Mouse (Mus musculus) stomach, postnatal 0 days (tissue): ENCODE data around the gene Dctpp1.

ENCODE experiments used
- CTCF ChIP-seq: IDR thresholded peaks from 2 replicates; pipeline ENCODE4 v1.5.1; 2016; ENCODE audit warnings: antibody characterized with exemption, low read depth, mild to moderate bottlenecking, moderate library complexity
- EP300 ChIP-seq: optimal IDR thresholded peaks from 2 replicates; pipeline ENCODE3; 2016; ENCODE audit warnings: antibody characterized with exemption

DNA sequence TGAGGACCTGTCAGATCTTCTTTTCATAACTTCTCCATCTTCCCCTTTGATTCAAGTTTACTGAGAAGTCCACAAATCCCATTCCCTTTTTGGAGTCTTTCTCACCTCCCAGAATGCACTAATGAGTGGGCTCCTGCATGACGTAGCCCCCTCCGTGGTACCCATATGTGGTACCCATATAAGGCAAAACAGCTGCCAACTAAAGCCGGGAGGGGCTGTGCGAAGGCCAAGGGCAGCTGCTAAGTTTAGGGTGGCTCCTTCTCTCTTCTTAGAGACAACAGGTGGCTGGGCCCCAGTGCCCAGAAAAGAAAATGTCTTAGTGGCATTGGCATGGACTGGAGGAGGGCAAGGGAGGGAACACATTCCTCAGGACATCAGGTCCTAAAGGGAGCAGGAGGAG, 50.2 kb downstream of the Dctpp1 start:
- TF ChIP-seq EP300 (no peak), CTCF (no peak)
